Mouse (Mus musculus): ENCODE measurements around the gene 9130023H24Rik. TPM values are rescaled to one million over a fixed set of nuclear protein-coding genes. Genes with fewer than 3 reads are reported as not detected.

The 9130023H24Rik gene
- total and polyA plus RNA-seq, 2 experiments from 2014 or later = 4.2 to 6.3 TPM

DNA sequence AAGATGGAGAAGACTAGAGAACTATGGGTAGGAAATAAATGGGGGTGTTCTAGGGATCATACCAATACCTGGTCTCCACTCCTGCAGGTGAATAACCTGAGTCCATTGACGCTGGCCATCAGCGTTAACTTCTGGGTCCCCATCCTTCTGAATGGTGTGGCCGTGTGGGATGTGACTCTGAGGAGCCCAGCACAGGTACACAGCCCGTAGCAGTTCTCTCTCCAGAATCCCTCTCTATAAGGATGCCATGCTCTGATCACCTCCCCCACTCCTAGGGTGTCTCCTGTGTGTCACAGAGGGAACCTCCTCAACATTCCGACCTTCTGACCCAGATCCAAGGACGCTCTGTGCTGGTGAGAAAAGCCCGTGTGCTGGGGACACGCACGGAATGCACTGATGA, 34.8 kb downstream of the 9130023H24Rik start:
- H3K27ac ChIP-seq (ENCODE audit: low read depth, low read length) = no peak overlapping the region
- no peaks in the 10 kb centered on the region for H3K36me3 ChIP-seq (ENCODE audit: insufficient read depth, low read length)
- DNase-seq (ENCODE audit: low spot score) = no peak
- H3K9ac ChIP-seq (replicated peaks; ENCODE audit: low read length, poor library complexity, severe bottlenecking) = no peak overlapping the region
- no peak overlapping the region for H3K4me3 ChIP-seq (ENCODE audit: low read depth, low read length)
- H3K4me2 ChIP-seq (ENCODE audit: low read depth, low read length, poor library complexity, severe bottlenecking) = no peak overlapping the region
- no peaks in the 10 kb centered on the region for H3K9me3 ChIP-seq (ENCODE audit: low read length)
- H3K4me1 ChIP-seq (ENCODE audit: insufficient read depth, low read length) = no peaks in the 10 kb centered on the region
- WGBS = 83% methylated on average over 9 of the region's 9 CpGs
- no peak for ATAC-seq (ENCODE audit: low FRiP score)
- no peak for TF ChIP-seq CTCF (IDR thresholded peaks at IDR 0.05)
- no peaks in the 10 kb centered on the region for H3K27me3 ChIP-seq (ENCODE audit: insufficient read depth, low read length)

DNA sequence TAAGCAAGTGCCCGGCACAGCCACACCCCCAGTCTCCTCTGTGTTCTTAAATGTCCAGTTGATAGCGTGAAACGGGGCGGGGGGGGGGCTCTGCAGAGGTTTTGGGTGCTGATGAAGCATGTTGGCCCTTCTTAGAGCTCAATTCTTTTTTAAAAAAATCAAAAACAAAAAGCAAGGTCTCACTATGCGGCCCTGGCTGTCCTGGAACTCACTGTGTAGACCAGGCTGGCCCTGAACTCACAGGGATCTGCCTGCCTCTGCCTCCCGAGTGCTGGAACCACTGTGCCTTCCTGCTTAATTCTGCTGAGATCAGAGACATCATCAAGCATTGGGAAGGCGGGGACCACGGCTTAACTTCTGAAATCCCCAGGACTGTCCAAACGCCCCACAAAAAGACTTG, 36.2 kb downstream of the 9130023H24Rik start:
- no peaks in the 10 kb centered on the region for H3K4me1 ChIP-seq (ENCODE audit: insufficient read depth, low read length)
- 86% methylated on average over 9 of the region's 9 CpGs for WGBS
- H3K4me3 ChIP-seq (ENCODE audit: low read depth, low read length) = no peak overlapping the region
- H3K9ac ChIP-seq (replicated peaks; ENCODE audit: low read length, poor library complexity, severe bottlenecking) = no peak overlapping the region
- no peak overlapping the region for H3K27ac ChIP-seq (ENCODE audit: low read depth, low read length)
- ATAC-seq (ENCODE audit: low FRiP score) (no peak), DNase-seq (ENCODE audit: low spot score) (no peak)
- no peak for TF ChIP-seq CTCF (IDR thresholded peaks at IDR 0.05)
- no peaks in the 10 kb centered on the region for H3K9me3 ChIP-seq (ENCODE audit: low read length)
- no peaks in the 10 kb centered on the region for H3K36me3 ChIP-seq (ENCODE audit: insufficient read depth, low read length)
- no peak overlapping the region for H3K4me2 ChIP-seq (ENCODE audit: low read depth, low read length, poor library complexity, severe bottlenecking)
- no peaks in the 10 kb centered on the region for H3K27me3 ChIP-seq (ENCODE audit: insufficient read depth, low read length)

Other genes with a start within 250 kb of the 9130023H24Rik start
- gene Pycard, start 244.2 kb downstream of the 9130023H24Rik start, total RNA-seq (2014; rRNA removed) = 4.3 and 6.6 TPM in 2 replicates
- gene Pycard, start 244.2 kb downstream of the 9130023H24Rik start, polyA plus RNA-seq (2015; fragmentation: Nextera tagmentation; extraction: Ambion mirVana) = 7.8 and 10.8 TPM in 2 replicates
- 0.19 and 0.77 TPM in 2 replicates for gene Trim72, start 234.1 kb downstream of the 9130023H24Rik start, total RNA-seq (2014; rRNA removed)
- not detected in 2 replicates for gene Trim72, start 234.1 kb downstream of the 9130023H24Rik start, polyA plus RNA-seq (2015; fragmentation: Nextera tagmentation; extraction: Ambion mirVana)
- 2.4 and 2.6 TPM in 2 replicates for gene Itgam, start 175.4 kb downstream of the 9130023H24Rik start, total RNA-seq (2014; rRNA removed)
- gene Itgam, start 175.4 kb downstream of the 9130023H24Rik start, polyA plus RNA-seq (2015; fragmentation: Nextera tagmentation; extraction: Ambion mirVana) = 0.90 and 0.98 TPM in 2 replicates
- gene Gm49368, start 175.3 kb downstream of the 9130023H24Rik start, total RNA-seq (2014; rRNA removed) = not detected in 2 replicates
- not detected in 2 replicates for gene Gm49368, start 175.3 kb downstream of the 9130023H24Rik start, polyA plus RNA-seq (2015; fragmentation: Nextera tagmentation; extraction: Ambion mirVana)
- gene Itgax, start 108.5 kb downstream of the 9130023H24Rik start, total RNA-seq (2014; rRNA removed) = 0.28 TPM in 1 of 2 replicates, not detected in the other
- gene Itgax, start 108.5 kb downstream of the 9130023H24Rik start, polyA plus RNA-seq (2015; fragmentation: Nextera tagmentation; extraction: Ambion mirVana) = 0.05 TPM in 1 of 2 replicates, not detected in the other
- 0.05 TPM in 1 of 2 replicates, not detected in the other for gene Itgad, start 83.7 kb downstream of the 9130023H24Rik start, total RNA-seq (2014; rRNA removed)
- 0.21 TPM in 1 of 2 replicates, not detected in the other for gene Itgad, start 83.7 kb downstream of the 9130023H24Rik start, polyA plus RNA-seq (2015; fragmentation: Nextera tagmentation; extraction: Ambion mirVana)
- not detected in 2 replicates for gene Cox6a2, start 31.6 kb downstream of the 9130023H24Rik start, total RNA-seq (2014; rRNA removed)
- 3.3 and 3.8 TPM in 2 replicates for gene Cox6a2, start 31.6 kb downstream of the 9130023H24Rik start, polyA plus RNA-seq (2015; fragmentation: Nextera tagmentation; extraction: Ambion mirVana)
- gene Armc5, start 689 bp downstream of the 9130023H24Rik start, total RNA-seq (2014; rRNA removed) = 15.0 and 19.9 TPM in 2 replicates
- 15.2 and 15.9 TPM in 2 replicates for gene Armc5, start 689 bp downstream of the 9130023H24Rik start, polyA plus RNA-seq (2015; fragmentation: Nextera tagmentation; extraction: Ambion mirVana)
- gene Tgfb1i1, start 8.8 kb upstream of the 9130023H24Rik start, total RNA-seq (2014; rRNA removed) = 14.4 and 20.2 TPM in 2 replicates
- gene Tgfb1i1, start 8.8 kb upstream of the 9130023H24Rik start, polyA plus RNA-seq (2015; fragmentation: Nextera tagmentation; extraction: Ambion mirVana) = 18.2 and 23.0 TPM in 2 replicates
- not detected in 2 replicates for gene Slc5a2, start 27.6 kb upstream of the 9130023H24Rik start, total RNA-seq (2014; rRNA removed)
- 0.36 TPM in 1 of 2 replicates, not detected in the other for gene Slc5a2, start 27.6 kb upstream of the 9130023H24Rik start, polyA plus RNA-seq (2015; fragmentation: Nextera tagmentation; extraction: Ambion mirVana)
- 27.7 and 28.0 TPM in 2 replicates for gene BC017158, start 60.1 kb upstream of the 9130023H24Rik start, total RNA-seq (2014; rRNA removed)
- 17.9 and 18.3 TPM in 2 replicates for gene BC017158, start 60.1 kb upstream of the 9130023H24Rik start, polyA plus RNA-seq (2015; fragmentation: Nextera tagmentation; extraction: Ambion mirVana)
- 77.4 and 84.6 TPM in 2 replicates for gene Rgs10, start 180.7 kb upstream of the 9130023H24Rik start, total RNA-seq (2014; rRNA removed)
- gene Rgs10, start 180.7 kb upstream of the 9130023H24Rik start, polyA plus RNA-seq (2015; fragmentation: Nextera tagmentation; extraction: Ambion mirVana) = 89.3 and 91.0 TPM in 2 replicates
- 47.2 and 57.1 TPM in 2 replicates for gene Tial1, start 223.7 kb upstream of the 9130023H24Rik start, total RNA-seq (2014; rRNA removed)
- gene Tial1, start 223.7 kb upstream of the 9130023H24Rik start, polyA plus RNA-seq (2015; fragmentation: Nextera tagmentation; extraction: Ambion mirVana) = 24.8 and 29.9 TPM in 2 replicates

Data from midbrain, postnatal 0 days (tissue).